34 mouse cellular contexts compared by ENCODE assay signal in the genomic region with DNA sequence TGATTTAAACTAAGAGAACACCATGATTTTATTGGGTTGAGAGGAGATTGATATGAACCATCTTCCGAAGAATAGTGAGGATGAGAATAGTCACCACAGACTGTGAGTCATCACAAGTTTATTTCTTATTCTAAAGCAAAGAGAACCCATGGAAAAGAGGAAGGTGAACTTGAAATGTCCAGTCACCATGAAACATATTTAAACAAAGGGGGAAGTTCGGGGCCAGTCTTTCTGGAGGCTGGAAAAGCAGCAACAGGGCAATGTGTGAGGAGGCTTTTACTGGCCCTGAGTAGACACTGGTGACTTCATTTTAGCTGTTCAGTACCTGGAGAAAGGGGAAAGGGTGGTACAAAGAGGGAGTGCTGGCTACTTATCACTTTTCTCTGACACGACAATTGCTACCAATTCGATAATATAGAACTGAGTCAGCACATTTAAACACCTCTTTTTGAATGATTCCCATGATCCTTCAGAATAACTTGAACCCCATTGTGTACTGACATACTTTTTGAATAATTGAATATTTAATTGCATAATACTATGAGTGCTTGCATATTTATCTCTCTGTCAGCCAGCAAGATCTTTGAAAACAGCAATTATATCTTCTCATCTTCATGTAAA. TPM values are rescaled to one million over a fixed set of nuclear protein-coding genes. Genes with fewer than 3 reads are reported as not detected.
DNase-seq lines count a peak whose midpoint lies in the region; ATAC-seq and TF ChIP-seq lines count a peak whose summit lies in the region.
"Had no signal": no experiment of that assay in that cellular context is flagged by ENCODE, and none has a peak within 500 bp of the region (broad histone marks: within the 10 kb centered on the region; RNA-seq: fewer than 3 reads in every experiment).

No protein-coding gene starts in this region.

- in situ Hi-C loops in CH12.LX (cut with MboI; ENCODE audit: low pct_ligation_motif_present, low pct_unique_long_range_greater_than_20kb, low sequenced_read_pairs), result loop anchor here (10.0 kb wide), 1 partner anchor 170 kb away; no protein-coding TSS in a partner anchor

- H3K36me3 ChIP-seq in liver, adult 2 months (ENCODE audit: control insufficient read depth, insufficient read depth, low read length), result no peaks in the 10 kb centered on the region
- no peaks in the 10 kb centered on the region for H3K36me3 ChIP-seq in CH12.LX (replicated peaks in 1 of 2; ENCODE audit: control insufficient read depth in 1 of 2, insufficient read depth in 1 of 2, low read length in 1 of 2)
- H3K36me3 ChIP-seq: embryonic facial prominence, embryonic 12.5 days; G1E; hindbrain, embryonic 13.5 days; limb, embryonic 12.5 days; liver, embryonic 13.5 days had no signal

- 86% methylated on average over 4 of the region's 4 CpGs for WGBS in liver, adult 2 months

- no peak overlapping the region for H3K9ac ChIP-seq in liver, adult 2 months (ENCODE audit: low read depth, low read length)
- H3K9ac ChIP-seq in CH12.LX (ENCODE audit: insufficient read depth, low read depth), result no peak overlapping the region
- H3K9ac ChIP-seq: embryonic facial prominence, embryonic 12.5 days; hindbrain, embryonic 13.5 days; limb, embryonic 12.5 days; liver, embryonic 13.5 days had no signal

- H3K79me2 ChIP-seq in liver, adult 2 months (ENCODE audit: control insufficient read depth, insufficient read depth, low read length), result no peaks in the 10 kb centered on the region
- H3K79me2 ChIP-seq in CH12.LX (replicated peaks; ENCODE audit: control insufficient read depth, extremely low read depth, insufficient read depth, poor library complexity, severe bottlenecking), result no peaks in the 10 kb centered on the region

- no peak overlapping the region for H3K27ac ChIP-seq in liver, adult 2 months (replicated peaks; ENCODE audit: insufficient read depth, low read depth, low read length)
- H3K27ac ChIP-seq in CH12.LX (ENCODE audit: insufficient read depth, low read depth), result no peak overlapping the region
- H3K27ac ChIP-seq: embryonic facial prominence, embryonic 12.5 days; hindbrain, embryonic 13.5 days; limb, embryonic 12.5 days; liver, embryonic 13.5 days had no signal

- no peak overlapping the region for H3K4me3 ChIP-seq in liver, adult 2 months (ENCODE audit: insufficient read depth, low read depth, low read length)
- no peak overlapping the region for H3K4me3 ChIP-seq in CH12.LX (replicated peaks in 1 of 3; ENCODE audit: low read depth in 2 of 3, low read length in 2 of 3, poor library complexity in 1 of 3)
- H3K4me3 ChIP-seq: embryonic facial prominence, embryonic 12.5 days; hindbrain, embryonic 13.5 days; limb, embryonic 12.5 days; liver, embryonic 13.5 days had no signal

- peak; percentile 37 for DNase-seq in liver, adult 2 months (ENCODE audit: extremely low read depth, low read depth, low spot score)
- DNase-seq in liver (no peak), CH12.LX (ENCODE audit: extremely low read depth) (no peak)
- DNase-seq in monocyte, adult 2 months (ENCODE audit: low read depth in 1 of 2, low spot score in 2 of 2), result peak; percentile 35 to 42
- DNase-seq in cerebellum, postnatal 14 days, result no peak
- DNase-seq in right cerebral cortex, postnatal 25 days, result no peak
- DNase-seq in adrenal gland, postnatal 4 days (ENCODE audit: low spot score in 2 of 2), result no peak
- DNase-seq: adrenal gland, postnatal 25 days; B cell, adult 2 months; cerebellum, adult 8-10 months; cerebellum, postnatal 36 days; embryo, embryonic 11 days; gastrocnemius, postnatal 36 days; kidney, adult 8-10 months; kidney, postnatal 10 days; liver, embryonic 13.5 days; lung, adult 2 months; lung, postnatal 14 days; midbrain, embryonic 14.5 days; right cerebral cortex, adult 18-20 months; right cerebral cortex, postnatal 4 days; thymus, postnatal 4 days had no signal

- peak; percentile 91 for ATAC-seq in granulocyte monocyte progenitor cell, adult 5-6 weeks (replicated peaks; ENCODE audit: poor library complexity, severe bottlenecking)
- ATAC-seq: forebrain, embryonic 14.5 days; intestine, embryonic 16.5 days; Patski had no signal

- dilution Hi-C loops in CH12.LX (cut with MboI; ENCODE audit: extremely low pct_ligation_motif_present, extremely low pct_unique_long_range_greater_than_20kb, low sequenced_read_pairs), result no loop called here

- no peak for TF ChIP-seq POLR2A in liver, adult 2 months (IDR thresholded peaks at IDR 0.05; ENCODE audit: extremely low read depth, insufficient read depth, low read length)
- no peak for TF ChIP-seq POLR2A in CH12.LX (IDR thresholded peaks at IDR 0.05; ENCODE audit: low read depth, low read length)

- no peak overlapping the region for H3K4me2 ChIP-seq in CH12.LX (ENCODE audit: insufficient read depth, low read depth, poor library complexity, severe bottlenecking)
- H3K4me2 ChIP-seq: embryonic facial prominence, embryonic 12.5 days; hindbrain, embryonic 13.5 days; limb, embryonic 12.5 days; liver, embryonic 13.5 days had no signal

- no peak for TF ChIP-seq CTCF in liver, adult 2 months (IDR thresholded peaks at IDR 0.05; ENCODE audit: low read depth, low read length)
- TF ChIP-seq CTCF in CH12.LX (conservative IDR thresholded peaks at IDR 0.05 in 1 of 2, IDR thresholded peaks at IDR 0.05 in 1 of 2; ENCODE audit: low read depth in 2 of 2, low read length in 2 of 2), result no peak

- TF ChIP-seq RAD21 in CH12.LX (IDR thresholded peaks at IDR 0.05; ENCODE audit: low read depth, low read length), result no peak

- H3K27me3 ChIP-seq in liver, adult 2 months (ENCODE audit: control insufficient read depth, insufficient read depth, low read length), result no peaks in the 10 kb centered on the region
- no peaks in the 10 kb centered on the region for H3K27me3 ChIP-seq in CH12.LX (replicated peaks)
- H3K27me3 ChIP-seq: embryonic facial prominence, embryonic 12.5 days; hindbrain, embryonic 13.5 days; limb, embryonic 12.5 days; liver, embryonic 13.5 days had no signal

- no peaks in the 10 kb centered on the region for H3K9me3 ChIP-seq in CH12.LX (replicated peaks; ENCODE audit: low read length)
- H3K9me3 ChIP-seq: embryonic facial prominence, embryonic 12.5 days; G1E; hindbrain, embryonic 13.5 days; limb, embryonic 12.5 days; liver, embryonic 13.5 days had no signal

- no peaks in the 10 kb centered on the region; the same call in 1 of the 2 replicates for H3K4me1 ChIP-seq in liver, adult 2 months (ENCODE audit: control insufficient read depth, insufficient read depth, low read length)
- H3K4me1 ChIP-seq in CH12.LX (ENCODE audit: control insufficient read depth in 1 of 2, insufficient read depth in 2 of 2), result peaks cover 3 to 49% of the 10 kb centered on the region in 2 experiments; a peak in 3 of 4 replicates
- H3K4me1 ChIP-seq: embryonic facial prominence, embryonic 12.5 days; hindbrain, embryonic 13.5 days; limb, embryonic 12.5 days; liver, embryonic 13.5 days had no signal

- TF ChIP-seq EP300 in CH12.LX (IDR thresholded peaks at IDR 0.05; ENCODE audit: low read length), result peak; percentile 36; the same call in 1 of the 2 replicates

TF ChIP-seq in CH12.LX, 34 proteins besides CTCF, POLR2A, EP300 and RAD21:
- TF ChIP-seq USF1 (IDR thresholded peaks at IDR 0.05; ENCODE audit: low read depth, low read length), result no peak
- peak; percentile 72 for TF ChIP-seq MAFK (IDR thresholded peaks at IDR 0.05; ENCODE audit: insufficient replicate concordance, low read length)
- TF ChIP-seq TBP (conservative IDR thresholded peaks at IDR 0.05; ENCODE audit: low read depth, low read length), result no peak
- no peak for TF ChIP-seq UBTF (IDR thresholded peaks at IDR 0.05; ENCODE audit: low read depth, low read length)

RNA-seq across cellular contexts. Expression of a gene that starts 52.0 kb away (rescaled TPM):
- not detected in 2 replicates for total RNA-seq in liver, adult 2 months (2014; rRNA removed)
- polyA plus RNA-seq in liver, adult 2 months (2012; rRNA removed), result not detected in 2 replicates
- total RNA-seq in CH12.LX (2012; rRNA removed) (0.51 and 0.97 TPM in 2 replicates), CH12.LX (2014; rRNA removed) (0.74 and 1.2 TPM in 2 replicates)
- 0.57 and 0.65 TPM in 2 replicates for polyA plus RNA-seq in CH12.LX (2012; ENCODE audit: insufficient read length, low read depth)
- total RNA-seq in granulocyte monocyte progenitor cell, adult 5-6 weeks (2014; fragmentation: Nextera tagmentation), result not detected in 2 replicates
- total RNA-seq in granulocyte monocyte progenitor cell, adult 5-6 weeks (2017), result not detected in 2 replicates
- total RNA-seq in adrenal gland, postnatal 4 days (2021), result not detected
- total RNA-seq: adrenal gland, postnatal 25 days; gastrocnemius, postnatal 36 days; left cerebral cortex, postnatal 25 days; megakaryocyte-erythroid progenitor cell, adult 5-6 weeks had no signal
- polyA plus RNA-seq: forebrain, embryonic 14.5 days; G1E; heart, embryonic 14.5 days; hindbrain, embryonic 13.5 days; intestine, embryonic 16.5 days; limb, embryonic 12.5 days; liver, embryonic 13.5 days; lung, adult 2 months; midbrain, embryonic 14.5 days; Patski; spleen, adult 2 months had no signal

Comparison
In these comparisons a context has a peak if more than half of its experiments do, and no peak if none do; other contexts are left out.
1. DNase-seq: peak in liver, adult 2 months (single experiment) and monocyte, adult 2 months (2 of 2); none in liver (single experiment), CH12.LX (single experiment), cerebellum, postnatal 14 days (0 of 2), right cerebral cortex, postnatal 25 days (single experiment) and adrenal gland, postnatal 4 days (0 of 2).